Mouse (Mus musculus): Measurements from ENCODE around the gene Homer2.

Gene Homer2

DNA sequence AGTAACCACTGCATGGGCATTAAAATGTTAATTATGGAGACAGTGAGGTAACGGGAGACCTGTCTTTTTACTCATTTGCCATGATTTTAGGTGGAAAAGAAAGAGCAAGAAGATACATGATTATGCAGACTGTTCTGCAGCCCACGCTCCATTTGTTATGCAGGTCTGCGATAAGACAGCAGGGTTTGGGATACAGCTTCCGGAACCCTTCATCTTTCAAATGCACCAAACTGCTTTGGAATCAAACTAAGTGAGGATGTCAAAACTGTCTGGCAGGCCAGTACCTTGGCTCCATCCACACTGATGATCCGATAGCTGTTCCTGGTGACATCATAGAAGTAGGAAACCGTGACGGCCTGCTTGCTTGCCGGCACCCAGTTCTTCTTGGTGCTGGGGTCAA, 58.1 kb downstream of the Homer2 start:
- no peak for DNase-seq

DNA sequence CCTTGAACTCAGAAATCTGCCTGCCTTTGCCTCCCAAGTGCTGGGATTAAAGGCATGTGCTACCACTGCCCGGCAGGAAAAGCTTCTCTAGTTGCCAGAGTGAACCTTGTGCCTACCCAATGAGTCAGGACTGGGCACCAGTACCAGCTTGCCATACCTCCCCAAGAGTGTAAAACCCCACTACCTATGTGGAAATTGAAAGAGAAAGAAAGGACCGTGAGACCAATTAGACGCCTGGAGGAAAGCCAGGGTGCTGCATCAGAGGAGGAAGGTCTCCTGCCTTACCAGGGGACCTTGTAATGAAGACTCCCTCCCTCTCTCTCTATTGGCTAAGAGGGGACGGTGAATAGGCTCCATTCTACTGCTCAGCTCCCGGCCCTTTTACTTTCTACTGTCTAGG, 59.4 kb downstream of the Homer2 start:
- no peak for DNase-seq

DNA sequence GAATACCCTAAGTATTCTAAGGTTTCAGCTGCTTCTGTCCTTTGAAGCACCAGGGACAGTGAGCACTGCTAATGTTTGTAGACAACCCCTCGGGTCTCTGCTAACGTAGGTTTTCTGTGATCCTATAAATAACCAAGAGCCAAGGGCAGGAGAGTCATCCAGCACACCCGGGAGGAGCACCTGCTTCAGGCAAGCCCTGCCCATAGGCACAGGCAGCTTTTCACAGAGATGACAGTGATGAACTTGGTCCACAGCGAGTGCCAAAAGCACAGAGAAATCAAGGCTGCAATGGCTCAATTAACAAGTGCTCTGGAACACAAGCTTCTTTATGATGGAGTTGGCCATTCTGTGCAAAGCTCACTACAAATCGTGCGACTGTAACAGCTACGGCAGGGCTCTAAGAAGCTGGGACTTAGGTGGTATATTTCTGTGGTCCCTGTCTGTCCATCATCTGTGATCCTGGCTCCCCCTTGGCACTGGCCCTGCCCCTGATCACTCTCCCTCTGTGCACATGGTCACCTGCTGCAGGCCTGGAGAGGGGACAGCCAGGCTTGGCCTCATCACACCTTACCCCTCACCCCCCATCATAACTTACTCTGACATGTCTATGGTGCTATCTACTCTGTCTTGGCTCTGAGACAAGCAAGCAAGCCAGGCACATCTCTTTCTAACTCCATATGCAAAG, 62.6 kb downstream of the Homer2 start:
- no peak for DNase-seq

GRCm38 (mm10) chr7:81641101-81641500, 66.2 kb downstream of the Homer2 start:
- DNase-seq: no peak

DNA sequence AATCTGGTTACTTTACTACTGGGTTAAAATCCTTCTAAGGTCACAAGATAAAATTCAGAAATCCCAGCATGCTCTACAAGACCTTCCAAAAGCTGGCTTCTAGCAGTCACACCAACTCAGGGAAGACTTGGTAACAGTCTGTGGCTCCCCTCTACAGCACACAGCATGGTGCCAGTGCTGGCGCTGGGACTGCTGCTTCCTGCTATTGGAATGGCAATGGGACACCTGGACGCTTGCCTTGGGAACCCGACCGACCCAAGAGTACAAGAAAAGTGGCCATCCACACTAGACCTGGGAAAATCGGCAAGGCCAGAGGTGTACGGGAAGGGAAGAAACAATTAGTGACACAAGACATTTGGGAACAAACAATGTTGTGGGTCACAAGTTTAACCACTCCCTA, 74.7 kb downstream of the Homer2 start:
- no peak for DNase-seq

GRCm38 (mm10) chr7:81631261-81631660, 76.1 kb downstream of the Homer2 start:
- no peak for DNase-seq

GRCm38 (mm10) chr7:81626460-81626859, 80.9 kb downstream of the Homer2 start:
- DNase-seq: no peak

DNA sequence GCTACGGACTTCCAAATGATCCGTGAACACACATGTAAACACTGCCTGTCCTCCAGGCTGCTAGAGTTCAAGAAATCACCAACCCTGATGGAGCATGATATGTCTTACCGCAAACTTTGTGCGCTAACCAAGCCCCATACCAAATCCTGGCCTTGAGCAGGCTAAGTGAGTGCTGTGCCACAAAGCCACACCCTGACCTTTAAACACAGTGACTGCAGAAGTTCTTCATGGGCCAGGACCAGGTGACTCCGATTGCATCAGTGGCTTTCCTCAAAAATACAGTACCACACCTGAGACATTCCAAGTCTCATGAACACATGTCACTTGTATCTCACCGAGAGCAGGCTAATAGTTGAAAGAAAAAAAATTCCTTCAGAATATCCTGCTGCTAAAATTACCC, 83.6 kb downstream of the Homer2 start:
- DNase-seq: no peak

DNA sequence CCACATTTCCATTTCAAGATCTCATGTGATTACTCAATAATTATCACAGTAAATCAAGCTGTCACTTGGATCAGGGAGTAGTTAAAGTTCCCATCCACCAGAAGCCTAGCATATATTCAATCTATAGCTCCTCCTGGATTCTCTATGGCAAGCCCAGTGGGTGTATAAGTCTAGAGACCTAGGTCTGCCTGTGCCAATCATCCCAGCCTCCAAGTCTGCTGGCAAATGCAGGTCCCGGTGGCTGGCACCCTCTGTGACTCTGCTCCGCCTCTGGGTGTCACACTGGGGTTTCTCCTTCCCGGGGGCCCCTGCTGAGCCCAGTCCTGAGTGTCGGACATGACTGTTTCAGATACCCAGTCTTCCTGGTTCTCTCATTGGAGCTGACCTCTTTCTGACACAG, 84.5 kb downstream of the Homer2 start:
- no peak for DNase-seq

DNA sequence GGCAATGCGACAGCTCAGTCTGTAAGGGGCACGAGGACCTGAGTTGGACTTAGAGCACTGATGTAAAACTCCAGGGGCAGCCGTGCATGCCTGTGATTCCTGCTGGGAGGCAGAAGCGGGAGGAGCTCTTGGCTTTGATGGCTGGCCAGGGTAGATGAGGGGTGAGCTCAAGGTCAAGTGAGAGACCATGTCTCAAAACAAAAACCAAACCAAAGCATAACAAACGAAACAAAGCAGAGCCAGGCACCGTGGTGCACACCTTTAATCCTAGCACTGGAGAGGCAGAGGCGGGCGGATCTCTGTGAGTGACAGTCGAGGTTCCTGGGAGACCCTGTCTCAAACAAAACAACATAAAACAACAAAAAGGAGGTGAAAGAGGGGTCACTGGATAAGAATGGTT, 92.3 kb downstream of the Homer2 start:
- DNase-seq: no peak

DNA sequence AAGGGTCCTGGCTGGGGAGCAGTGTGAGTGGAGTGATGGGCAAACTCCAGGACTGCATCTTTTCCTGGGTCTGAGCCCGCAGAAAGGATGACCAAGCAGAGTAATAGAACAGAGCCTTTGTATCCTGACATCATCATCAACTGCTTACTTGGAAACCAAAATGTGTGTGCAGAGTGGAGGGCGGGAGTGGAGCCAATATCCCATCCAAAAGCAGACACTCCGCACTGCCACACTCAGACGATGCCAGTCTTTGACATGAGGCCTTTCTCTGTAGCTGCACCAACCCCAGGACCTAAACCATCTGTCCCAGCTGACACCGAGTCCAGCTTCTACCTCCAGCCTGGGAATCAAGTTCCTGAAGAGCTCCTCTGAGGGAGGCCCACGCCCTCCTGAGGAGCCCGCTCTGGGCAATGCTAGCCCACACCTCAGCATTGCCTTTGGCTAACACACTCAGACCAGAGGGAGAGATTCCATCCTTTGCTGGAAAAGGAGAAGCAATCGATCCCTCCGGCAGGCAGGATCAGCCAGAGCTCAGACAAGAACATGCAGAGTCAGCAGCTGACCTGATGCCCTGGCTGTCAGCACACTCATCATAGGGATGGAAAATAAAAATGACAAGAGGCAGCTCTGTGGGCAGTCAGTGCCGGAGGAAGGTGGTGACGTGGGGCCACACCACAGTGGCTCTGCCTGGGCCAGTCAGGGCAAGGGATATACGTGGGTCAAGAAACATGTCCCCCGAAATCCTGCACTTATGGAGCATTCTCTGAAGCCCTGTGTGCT, 94.3 kb downstream of the Homer2 start:
- DNase-seq: no peak

DNA sequence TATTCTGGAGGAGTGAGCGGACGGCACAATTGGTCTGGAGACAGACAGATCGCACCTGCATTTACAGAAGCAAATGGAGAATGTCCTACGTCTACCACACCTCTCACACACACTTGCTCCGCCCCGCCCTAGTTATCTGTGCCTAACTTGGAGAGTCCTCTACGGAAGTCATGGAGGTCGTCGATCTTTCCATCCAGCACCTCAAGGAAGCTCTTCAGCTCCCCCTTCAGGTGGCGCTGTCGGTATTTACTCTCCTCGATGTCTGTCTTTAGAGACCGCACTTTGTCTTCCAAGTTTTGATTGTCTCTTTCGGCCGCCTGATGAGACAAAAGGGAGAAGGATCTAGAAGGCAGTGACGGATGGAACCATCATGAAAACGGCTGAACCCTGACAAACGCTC, 97.2 kb downstream of the Homer2 start:
- no peak for DNase-seq

GRCm38 (mm10) chr7:81606452-81606851, 100.9 kb downstream of the Homer2 start:
- no peak for DNase-seq

GRCm38 (mm10) chr7:81605489-81605888, 101.8 kb downstream of the Homer2 start:
- no peak for DNase-seq

GRCm38 (mm10) chr7:81604991-81605390, 102.3 kb downstream of the Homer2 start:
- DNase-seq: no peak

- no peak for DNase-seq
These were observed 107.7 kb downstream of the Homer2 start for GRCm38 (mm10) chr7:81599379-81600280.

DNA sequence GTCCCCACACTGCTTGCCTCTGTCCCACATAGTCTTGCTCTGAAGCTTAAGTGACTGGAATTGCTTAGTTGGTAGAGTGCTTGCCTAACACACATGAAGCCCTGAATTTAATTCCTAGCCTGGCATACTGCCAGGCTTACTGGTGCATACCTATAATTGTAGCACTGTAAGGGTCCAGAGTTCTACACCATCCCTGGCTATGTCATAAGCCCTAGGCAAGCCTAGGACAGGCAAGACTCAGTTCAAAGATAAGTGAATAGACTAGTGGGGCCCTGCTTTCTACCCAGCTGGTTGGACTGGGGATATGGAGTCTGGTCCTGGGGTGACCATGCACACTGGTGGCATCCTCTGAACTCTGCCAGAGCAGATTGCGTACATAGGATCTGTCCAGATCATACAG, 109.7 kb downstream of the Homer2 start:
- no peak for DNase-seq

DNA sequence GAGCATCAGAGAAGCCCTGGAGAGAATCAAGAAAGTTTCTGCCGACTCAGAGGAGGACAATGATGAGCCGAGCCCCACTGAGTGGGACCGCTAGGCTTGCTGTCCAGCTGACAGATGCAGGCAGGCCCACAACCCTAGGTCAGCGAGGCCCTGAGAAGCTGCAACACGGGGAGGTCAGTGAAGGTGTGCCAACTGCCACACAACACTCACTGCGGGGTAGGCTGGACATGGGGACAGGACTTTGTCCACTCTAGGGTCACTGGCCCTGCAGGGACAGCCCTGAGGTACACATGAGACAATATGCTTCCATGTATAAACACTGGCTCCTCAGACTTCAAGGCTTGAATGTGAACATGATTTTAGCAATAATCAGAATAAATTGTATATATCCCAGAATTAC, 111.2 kb downstream of the Homer2 start:
- DNase-seq: no peak

- DNase-seq: no peak
These were observed 112.3 kb downstream of the Homer2 start for GRCm38 (mm10) chr7:81595056-81595455.

GRCm38 (mm10) chr7:81593387-81593786, 113.9 kb downstream of the Homer2 start:
- DNase-seq: no peak

DNA sequence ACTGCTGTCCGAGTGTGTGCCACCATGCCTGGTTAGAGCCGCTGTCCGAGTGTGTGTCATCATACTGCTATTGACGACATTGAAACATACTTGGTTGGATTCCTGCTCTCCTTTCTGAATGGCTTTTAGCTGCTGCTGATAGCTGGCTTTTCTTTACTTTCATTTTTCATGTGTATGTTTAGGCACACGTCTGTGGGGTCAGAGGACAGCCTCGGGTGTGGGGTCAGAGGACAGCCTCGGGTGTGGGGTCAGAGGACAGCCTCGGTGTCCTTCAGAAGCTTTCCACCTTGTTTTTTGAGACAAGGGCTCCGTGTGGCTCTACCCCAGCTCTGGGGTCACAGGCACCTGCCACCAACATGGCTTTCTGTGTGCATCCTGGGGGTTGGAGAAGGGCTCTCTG, 114.6 kb downstream of the Homer2 start:
- no peak for DNase-seq

GRCm38 (mm10) chr7:81587238-81587637, 120.1 kb downstream of the Homer2 start:
- no peak for DNase-seq

DNA sequence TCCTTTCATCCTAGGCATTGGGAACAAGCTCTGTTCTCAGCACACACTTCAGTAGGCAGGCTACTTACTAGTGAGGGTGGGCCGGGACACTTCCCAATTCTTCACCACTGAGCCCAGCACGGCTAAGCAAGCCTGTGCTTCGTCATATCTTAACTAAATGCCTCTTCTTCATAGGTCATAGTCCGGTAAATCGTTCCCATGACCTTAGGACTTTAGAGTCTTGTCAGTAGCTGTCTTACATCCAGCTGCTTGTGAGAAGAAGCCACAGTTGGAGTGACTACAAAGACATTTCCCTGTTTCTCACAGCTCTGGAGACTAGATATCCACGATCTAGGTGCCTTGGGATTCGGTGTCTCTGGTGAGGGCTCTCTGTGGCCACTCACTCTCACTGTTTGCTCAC, 122.0 kb downstream of the Homer2 start:
- DNase-seq: no peak

DNA sequence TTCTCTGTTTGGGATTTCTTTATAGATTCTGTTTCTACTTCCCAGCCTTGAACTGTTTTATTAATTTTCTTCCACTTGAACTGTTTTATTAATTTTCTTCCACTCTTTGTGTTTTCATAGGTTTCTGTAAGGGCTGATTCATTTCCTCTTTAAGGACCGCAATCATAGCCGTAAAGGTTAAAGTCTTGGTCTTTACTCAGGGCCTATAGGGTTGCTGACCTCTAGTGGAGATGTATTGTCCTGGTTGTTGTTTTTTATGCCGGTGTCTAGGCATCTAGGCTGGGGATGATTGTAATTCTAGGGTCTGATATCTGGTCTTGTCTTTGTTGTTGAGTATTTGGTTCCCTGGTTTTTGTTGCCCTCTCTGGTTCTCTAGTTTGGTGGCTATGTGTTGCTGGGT, 123.8 kb downstream of the Homer2 start:
- no peak for DNase-seq
